Mouse (Mus musculus): ENCODE measurements around the gene Icam2. TPM values are rescaled to one million over a fixed set of nuclear protein-coding genes. Genes with fewer than 3 reads are reported as not detected.

Icam2 gene
- polyA plus RNA-seq, 1 experiment from 2014 or later: 15.4 TPM

GRCm38 (mm10) chr11:106386409-106386808, 1.5 kb downstream of the Icam2 start:
- 78% methylated on average over 3 of the region's 3 CpGs for WGBS

DNA sequence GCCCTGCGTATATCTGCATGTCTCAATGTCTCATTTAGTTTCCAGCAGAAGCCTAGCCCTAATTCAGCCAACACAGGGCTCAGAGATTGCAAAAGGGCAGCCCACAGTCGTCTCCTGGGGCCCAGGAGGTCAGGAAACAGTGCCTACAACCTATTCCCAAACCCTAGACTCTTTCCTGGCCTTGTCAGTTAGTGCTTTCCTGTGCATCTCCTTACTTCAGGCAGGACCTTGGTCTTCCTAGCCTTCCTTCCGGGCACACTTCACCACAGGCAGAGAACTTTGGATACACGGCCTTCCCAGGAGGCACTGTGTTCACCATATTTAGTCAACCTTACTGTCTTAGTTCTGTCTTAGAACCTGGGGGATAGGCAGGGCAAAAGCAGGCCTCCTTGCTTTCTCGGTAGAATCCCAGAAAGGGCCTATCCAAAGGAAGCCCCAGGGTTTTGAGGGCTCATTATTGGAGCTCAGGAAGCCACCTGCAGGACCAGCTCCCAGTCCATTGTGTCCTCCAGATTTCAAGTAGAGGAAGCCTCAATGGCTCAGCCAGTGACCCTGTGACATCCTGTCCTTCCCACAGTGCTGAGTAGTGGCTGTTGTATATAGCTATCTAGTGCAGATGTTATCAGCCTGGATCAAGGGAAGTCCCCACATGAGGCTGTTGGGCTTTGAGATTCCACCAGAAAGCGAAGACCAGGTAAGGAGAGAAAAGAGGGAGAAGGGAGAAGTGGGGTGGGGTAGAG, 4.7 kb downstream of the Icam2 start:
- H3K4me3 ChIP-seq (ENCODE audit: low read depth, low read length): no peak overlapping the region
- no peak overlapping the region for H3K4me2 ChIP-seq (replicated peaks; ENCODE audit: low read depth)
- H3K9me3 ChIP-seq (ENCODE audit: control insufficient read depth): no peaks in the 10 kb centered on the region
- TF ChIP-seq CTCF (IDR thresholded peaks at IDR 0.05; ENCODE audit: low read depth): no peak
- no peak for ATAC-seq
- no peaks in the 10 kb centered on the region for H3K36me3 ChIP-seq (ENCODE audit: control insufficient read depth, insufficient read depth)
- H3K27me3 ChIP-seq (replicated peaks; ENCODE audit: control insufficient read depth, insufficient read depth, low read length): no peaks in the 10 kb centered on the region
- H3K9ac ChIP-seq (ENCODE audit: low read depth, low read length): no peak overlapping the region
- 85% methylated on average over 6 of the region's 6 CpGs for WGBS
- H3K27ac ChIP-seq (ENCODE audit: low read depth, low read length): no peak overlapping the region
- no peaks in the 10 kb centered on the region for H3K4me1 ChIP-seq (replicated peaks; ENCODE audit: control insufficient read depth, insufficient read depth, low read length)

More at GRCm38 (mm10) chr11:106386409-106386808, 1.5 kb downstream of the Icam2 start:
- Histone ChIP-seq H3K27me3 (replicated peaks; ENCODE audit: control insufficient read depth, insufficient read depth, low read length) (no peaks in the 10 kb centered on the region), H3K4me2 (replicated peaks; ENCODE audit: low read depth) (no peak overlapping the region), H3K4me1 (replicated peaks; ENCODE audit: control insufficient read depth, insufficient read depth, low read length) (no peaks in the 10 kb centered on the region), H3K4me3 (ENCODE audit: low read depth, low read length) (no peak overlapping the region), H3K36me3 (ENCODE audit: control insufficient read depth, insufficient read depth) (no peaks in the 10 kb centered on the region), H3K9me3 (ENCODE audit: control insufficient read depth) (no peaks in the 10 kb centered on the region), H3K9ac (ENCODE audit: low read depth, low read length) (no peak overlapping the region), H3K27ac (ENCODE audit: low read depth, low read length) (no peak overlapping the region)
- no peak for TF ChIP-seq CTCF (IDR thresholded peaks at IDR 0.05; ENCODE audit: low read depth)
- ATAC-seq: no peak

- Histone ChIP-seq H3K27me3 (replicated peaks; ENCODE audit: control insufficient read depth, insufficient read depth, low read length) (no peaks in the 10 kb centered on the region), H3K4me1 (replicated peaks; ENCODE audit: control insufficient read depth, insufficient read depth, low read length) (no peaks in the 10 kb centered on the region), H3K4me2 (replicated peaks; ENCODE audit: low read depth) (0 out of 2 replicates have a peak overlapping the region, but pooled peaks have one; percentile 21), H3K9me3 (ENCODE audit: control insufficient read depth) (no peaks in the 10 kb centered on the region), H3K36me3 (ENCODE audit: control insufficient read depth, insufficient read depth) (no peaks in the 10 kb centered on the region), H3K4me3 (ENCODE audit: low read depth, low read length) (peak overlapping the region; percentile 12; the same call in 1 of the 2 replicates), H3K9ac (ENCODE audit: low read depth, low read length) (no peak overlapping the region), H3K27ac (ENCODE audit: low read depth, low read length) (no peak overlapping the region; the same call in 1 of the 2 replicates)
- WGBS: 63% methylated on average over 5 of the region's 5 CpGs
- ATAC-seq: no peak
- TF ChIP-seq CTCF (IDR thresholded peaks at IDR 0.05; ENCODE audit: low read depth): no peak
Observed at GRCm38 (mm10) chr11:106382424-106382823, 5.5 kb downstream of the Icam2 start.

GRCm38 (mm10) chr11:106381883-106382282, 6.0 kb downstream of the Icam2 start:
- Histone ChIP-seq H3K4me3 (ENCODE audit: low read depth, low read length) (0 out of 2 replicates have a peak overlapping the region, but pooled peaks have one; percentile 12), H3K27ac (ENCODE audit: low read depth, low read length) (no peak overlapping the region), H3K36me3 (ENCODE audit: control insufficient read depth, insufficient read depth) (no peaks in the 10 kb centered on the region), H3K9me3 (ENCODE audit: control insufficient read depth) (no peaks in the 10 kb centered on the region), H3K27me3 (replicated peaks; ENCODE audit: control insufficient read depth, insufficient read depth, low read length) (no peaks in the 10 kb centered on the region), H3K9ac (ENCODE audit: low read depth, low read length) (no peak overlapping the region), H3K4me1 (replicated peaks; ENCODE audit: control insufficient read depth, insufficient read depth, low read length) (no peaks in the 10 kb centered on the region), H3K4me2 (replicated peaks; ENCODE audit: low read depth) (0 out of 2 replicates have a peak overlapping the region, but pooled peaks have one; percentile 21)
- no peak for ATAC-seq
- 73% methylated on average over 7 of the region's 7 CpGs for WGBS
- TF ChIP-seq CTCF (IDR thresholded peaks at IDR 0.05; ENCODE audit: low read depth): peak; percentile 44

DNA sequence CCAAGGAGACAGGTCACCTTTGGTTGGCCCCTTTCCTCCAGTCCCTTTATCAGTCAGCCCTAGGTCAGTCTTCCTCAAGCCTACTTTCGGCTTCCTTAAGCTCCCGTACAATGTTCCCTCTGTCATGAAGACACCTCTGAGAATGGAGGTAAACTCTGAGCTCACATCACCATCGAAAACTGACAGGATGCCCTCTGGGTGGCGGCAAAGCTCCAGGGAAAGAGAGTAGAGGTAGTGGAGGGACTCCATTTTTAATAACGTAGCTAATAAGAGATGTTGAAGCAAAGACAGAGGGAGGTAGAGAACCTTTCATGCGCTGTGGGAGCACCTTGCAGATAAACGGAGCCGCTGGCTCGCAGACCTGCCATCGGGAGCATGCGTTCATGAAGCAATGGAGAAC, 6.9 kb downstream of the Icam2 start:
- no peak for ATAC-seq
- H3K27me3 ChIP-seq (replicated peaks; ENCODE audit: control insufficient read depth, insufficient read depth, low read length): no peaks in the 10 kb centered on the region
- H3K36me3 ChIP-seq (ENCODE audit: control insufficient read depth, insufficient read depth): no peaks in the 10 kb centered on the region
- no peaks in the 10 kb centered on the region for H3K9me3 ChIP-seq (ENCODE audit: control insufficient read depth)
- no peak overlapping the region for H3K9ac ChIP-seq (ENCODE audit: low read depth, low read length)
- peak; percentile 49 for TF ChIP-seq CTCF (IDR thresholded peaks at IDR 0.05; ENCODE audit: low read depth)
- H3K4me1 ChIP-seq (replicated peaks; ENCODE audit: control insufficient read depth, insufficient read depth, low read length): no peaks in the 10 kb centered on the region
- 72% methylated on average over 11 of the region's 11 CpGs for WGBS
- no peak overlapping the region for H3K4me3 ChIP-seq (ENCODE audit: low read depth, low read length)
- no peak overlapping the region for H3K27ac ChIP-seq (ENCODE audit: low read depth, low read length)
- H3K4me2 ChIP-seq (replicated peaks; ENCODE audit: low read depth): 0 out of 2 replicates have a peak overlapping the region, but pooled peaks have one; percentile 7

GRCm38 (mm10) chr11:106374979-106375378, 12.9 kb downstream of the Icam2 start:
- Histone ChIP-seq H3K9ac (ENCODE audit: low read depth, low read length) (no peak overlapping the region), H3K9me3 (ENCODE audit: control insufficient read depth) (no peaks in the 10 kb centered on the region), H3K4me2 (replicated peaks; ENCODE audit: low read depth) (no peak overlapping the region), H3K4me1 (replicated peaks; ENCODE audit: control insufficient read depth, insufficient read depth, low read length) (0 out of 2 replicates have a peak, but pooled peaks cover 3% of the 10 kb centered on the region), H3K27ac (ENCODE audit: low read depth, low read length) (no peak overlapping the region; the same call in 1 of the 2 replicates), H3K4me3 (ENCODE audit: low read depth, low read length) (no peak overlapping the region), H3K36me3 (ENCODE audit: control insufficient read depth, insufficient read depth) (no peaks in the 10 kb centered on the region), H3K27me3 (replicated peaks; ENCODE audit: control insufficient read depth, insufficient read depth, low read length) (no peaks in the 10 kb centered on the region)
- no peak for TF ChIP-seq CTCF (IDR thresholded peaks at IDR 0.05; ENCODE audit: low read depth)
- ATAC-seq: no peak
- WGBS: 73% methylated on average over 5 of the region's 5 CpGs
